Mouse (Mus musculus): Measurements from ENCODE around the gene Atg2b.

DNA sequence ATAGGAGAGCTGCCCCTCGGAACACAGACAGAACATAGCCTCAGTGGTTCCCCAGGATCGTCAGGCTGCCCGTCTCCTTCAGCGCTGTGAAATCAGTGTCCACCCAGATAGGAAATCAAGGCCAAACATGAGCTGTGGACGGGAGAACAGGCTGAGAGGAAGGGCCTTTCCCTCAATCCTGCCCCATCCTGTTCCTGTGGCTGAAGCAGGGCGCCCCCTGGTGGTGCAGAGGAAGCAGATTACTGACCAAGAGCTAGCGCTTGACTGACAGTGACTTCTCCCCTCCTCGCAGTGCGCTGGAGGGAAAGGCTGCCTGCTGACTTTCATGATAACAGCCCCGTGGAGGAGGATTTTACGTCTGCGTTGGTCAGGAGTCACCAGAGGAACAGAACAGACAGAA lies 100.2 kb downstream of the Atg2b start:
- TF ChIP-seq CTCF (IDR thresholded peaks at IDR 0.05; ENCODE audit: borderline replicate concordance, control insufficient read depth, extremely low read depth, insufficient read depth, low read length, poor library complexity) (peak; percentile 82), POLR2A (IDR thresholded peaks at IDR 0.05; ENCODE audit: control insufficient read depth, extremely low read depth, insufficient read depth, low read length, poor library complexity) (no peak)

All from thymus, adult 2 months (tissue).